ENCODE assay signal across 19 mouse cellular contexts in genomic region chr12:99368251-99368650, GRCm38 (mm10).
A peak's percentile ranks its signal among the peaks of the same experiment; 100 is the strongest.
DNase-seq lines count a peak whose midpoint lies in the region; ATAC-seq and TF ChIP-seq lines count a peak whose summit lies in the region.
"Had no signal": no experiment of that assay in that cellular context is flagged by ENCODE, and none has a peak within 500 bp of the region (broad histone marks: within the 10 kb centered on the region; RNA-seq: fewer than 3 reads in every experiment).

No protein-coding gene starts in this region.

- H3K4me3 ChIP-seq in embryonic facial prominence, embryonic 11.5 days (ENCODE audit: low read depth, low read length): no peak overlapping the region
- H3K4me3 ChIP-seq in embryonic facial prominence, embryonic 10.5 days: no peak overlapping the region
- H3K4me3 ChIP-seq in layer of hippocampus, adult 2 months: no peak overlapping the region
- H3K4me3 ChIP-seq: forebrain, embryonic 13.5 days; heart, adult 2 months; heart, embryonic 15.5 days; hindbrain, embryonic 13.5 days had no signal

- H3K4me2 ChIP-seq in embryonic facial prominence, embryonic 11.5 days (ENCODE audit: low read depth, low read length): no peak overlapping the region
- H3K4me2 ChIP-seq: forebrain, embryonic 13.5 days; heart, embryonic 11.5 days; heart, embryonic 15.5 days; hindbrain, embryonic 13.5 days had no signal

- H3K9me3 ChIP-seq in embryonic facial prominence, embryonic 11.5 days (replicated peaks; ENCODE audit: control insufficient read depth, low read length): no peaks in the 10 kb centered on the region
- H3K9me3 ChIP-seq in embryonic facial prominence, embryonic 10.5 days: no peaks in the 10 kb centered on the region
- H3K9me3 ChIP-seq: forebrain, embryonic 13.5 days; heart, embryonic 15.5 days; hindbrain, embryonic 13.5 days had no signal

- H3K27ac ChIP-seq in embryonic facial prominence, embryonic 11.5 days (replicated peaks; ENCODE audit: low read depth, low read length): no peak overlapping the region
- H3K27ac ChIP-seq in embryonic facial prominence, embryonic 10.5 days (replicated peaks): no peak overlapping the region
- H3K27ac ChIP-seq in layer of hippocampus, adult 2 months: peak overlapping the region; percentile 78
- H3K27ac ChIP-seq: forebrain, embryonic 13.5 days; heart, adult 2 months; heart, embryonic 15.5 days; hindbrain, embryonic 13.5 days; hindbrain, postnatal 0 days had no signal

- H3K4me1 ChIP-seq in embryonic facial prominence, embryonic 11.5 days (ENCODE audit: control insufficient read depth, insufficient read depth, low read length): no peaks in the 10 kb centered on the region; the same call in 1 of the 2 replicates
- peaks cover 30% of the 10 kb centered on the region for H3K4me1 ChIP-seq in embryonic facial prominence, embryonic 10.5 days

- TF ChIP-seq CTCF in layer of hippocampus, adult 2 months (conservative IDR thresholded peaks at IDR 0.05): no peak

- H3K27me3 ChIP-seq in embryonic facial prominence, embryonic 11.5 days (ENCODE audit: control insufficient read depth, insufficient read depth, low read length): no peaks in the 10 kb centered on the region
- no peaks in the 10 kb centered on the region for H3K27me3 ChIP-seq in embryonic facial prominence, embryonic 10.5 days (replicated peaks; ENCODE audit: low read depth, poor library complexity, severe bottlenecking)
- H3K27me3 ChIP-seq: CH12.LX; forebrain, embryonic 13.5 days; heart, embryonic 15.5 days; hindbrain, embryonic 13.5 days had no signal

- WGBS in embryonic facial prominence, embryonic 11.5 days: 90% methylated on average over 10 of the region's 10 CpGs
- WGBS in embryonic facial prominence, embryonic 10.5 days: 93% methylated on average over 10 of the region's 10 CpGs

- no peak overlapping the region for H3K9ac ChIP-seq in embryonic facial prominence, embryonic 11.5 days (replicated peaks; ENCODE audit: low read length)
- H3K9ac ChIP-seq: forebrain, embryonic 13.5 days; forebrain, postnatal 0 days; heart, embryonic 15.5 days; hindbrain, embryonic 13.5 days had no signal

- H3K36me3 ChIP-seq in embryonic facial prominence, embryonic 11.5 days (replicated peaks; ENCODE audit: control insufficient read depth, insufficient read depth, low read depth, low read length): no peaks in the 10 kb centered on the region
- H3K36me3 ChIP-seq in embryonic facial prominence, embryonic 10.5 days (replicated peaks): peaks cover 17% of the 10 kb centered on the region
- H3K36me3 ChIP-seq: heart, embryonic 15.5 days; hindbrain, embryonic 13.5 days had no signal

- DNase-seq in embryonic facial prominence, embryonic 11.5 days (ENCODE audit: low spot score): no peak
- no peak for DNase-seq in embryonic facial prominence, embryonic 10.5 days (ENCODE audit: low spot score)
- DNase-seq in layer of hippocampus, adult 2 months (ENCODE audit: low spot score in 2 of 2): no peak
- DNase-seq in layer of hippocampus, adult 9-10 months (ENCODE audit: low spot score): no peak
- peak; percentile 86 for DNase-seq in brain, adult 2 months (ENCODE audit: low read depth, low spot score)
- DNase-seq in embryo, embryonic 10.5 days (ENCODE audit: low spot score): no peak
- DNase-seq: adrenal gland, adult 2 months; adrenal gland, postnatal 25 days; cerebellum, adult 9-10 months; forebrain, postnatal 0 days; gastrocnemius, postnatal 14 days; heart, adult 2 months; heart, postnatal 14 days had no signal

- 0 out of 2 replicates have a peak, but pooled peaks have one; percentile 37 for ATAC-seq in embryonic facial prominence, embryonic 11.5 days (replicated peaks; ENCODE audit: insufficient number of reproducible peaks, low FRiP score, low TSS enrichment, low read depth)
- ATAC-seq: forebrain, embryonic 13.5 days; forebrain, postnatal 0 days; hindbrain, postnatal 0 days had no signal
